Mouse (Mus musculus): ENCODE measurements at regions not wholly inside any gene's neighbourhood (a gene's known extent, or its start where the extent isn't known, plus 50 kb on each side); places are given as distances from the start of the nearest gene placed in this dataset.
A peak's percentile ranks its signal among the peaks of the same experiment; 100 is the strongest.

DNA sequence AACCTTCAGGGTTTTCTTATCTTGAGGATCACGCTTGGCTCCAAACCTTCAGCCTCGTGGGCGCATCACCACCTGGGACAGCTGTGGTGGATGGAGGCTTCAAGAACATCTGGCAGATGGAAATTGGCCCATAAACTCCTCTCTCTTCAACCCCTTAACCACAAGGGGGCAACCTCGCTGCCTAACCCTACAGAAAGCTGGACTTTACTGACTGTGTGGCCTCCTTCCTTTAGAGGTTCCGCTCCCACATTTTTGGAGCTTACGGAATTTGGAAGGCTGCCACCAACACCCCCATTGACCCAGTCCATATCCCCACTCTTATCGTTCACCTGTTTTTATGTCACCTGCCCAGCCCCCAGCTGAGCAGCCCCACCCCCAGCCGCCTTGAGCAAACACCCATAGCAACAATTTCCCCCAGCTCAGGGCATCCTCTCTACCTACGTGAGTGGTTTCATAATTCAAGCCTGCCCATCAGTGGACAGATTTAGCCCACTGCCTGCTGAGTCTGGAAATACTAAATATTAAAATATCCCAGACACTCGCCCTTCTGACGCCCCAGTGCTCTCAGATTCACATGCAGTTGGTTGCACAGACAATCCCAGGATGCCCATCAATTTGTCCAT is 167.0 kb upstream of the Slc22a22 start:
- DNase-seq: peak; percentile 71

DNA sequence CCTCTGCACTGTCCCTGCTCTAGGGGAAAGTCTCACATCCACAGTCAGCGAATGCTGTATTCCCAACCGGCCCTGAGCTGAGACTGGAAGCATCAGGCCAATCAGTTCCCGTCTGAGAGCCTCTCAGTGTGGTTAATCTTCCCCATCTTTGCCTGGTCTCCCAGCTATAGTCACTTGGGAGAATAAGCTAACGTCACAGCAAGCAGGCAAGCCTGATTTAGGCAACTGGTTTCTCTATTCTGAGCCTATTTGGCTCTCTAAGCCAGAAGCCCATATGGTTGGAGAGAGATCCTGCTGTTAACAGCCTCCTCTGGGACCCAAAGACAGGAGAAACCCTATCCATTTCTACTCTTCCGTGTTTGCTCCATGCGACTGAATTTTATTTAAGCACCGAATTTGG is 161.7 kb upstream of the Slc22a22 start:
- no peak for DNase-seq

DNA sequence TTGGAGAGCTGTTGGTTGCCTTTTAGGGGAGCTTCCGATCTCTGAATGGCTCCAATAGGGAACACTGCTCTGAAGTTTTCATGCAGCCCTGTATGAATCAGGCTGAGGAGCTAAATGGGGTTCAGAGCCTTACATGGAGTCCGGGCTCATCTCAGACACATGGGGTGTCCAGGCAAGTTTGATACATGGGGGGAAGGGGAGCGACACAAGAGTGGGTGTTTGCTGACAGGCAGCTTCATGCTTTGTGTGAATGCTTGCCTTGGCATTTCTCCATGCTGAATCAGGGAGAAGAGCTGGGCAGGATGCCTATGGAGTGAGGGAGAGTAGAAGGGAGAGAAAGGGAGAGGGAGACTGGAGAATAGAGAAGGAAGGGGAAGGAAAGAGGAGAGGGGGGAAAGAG is 155.6 kb upstream of the Slc22a22 start:
- no peak for DNase-seq

DNA sequence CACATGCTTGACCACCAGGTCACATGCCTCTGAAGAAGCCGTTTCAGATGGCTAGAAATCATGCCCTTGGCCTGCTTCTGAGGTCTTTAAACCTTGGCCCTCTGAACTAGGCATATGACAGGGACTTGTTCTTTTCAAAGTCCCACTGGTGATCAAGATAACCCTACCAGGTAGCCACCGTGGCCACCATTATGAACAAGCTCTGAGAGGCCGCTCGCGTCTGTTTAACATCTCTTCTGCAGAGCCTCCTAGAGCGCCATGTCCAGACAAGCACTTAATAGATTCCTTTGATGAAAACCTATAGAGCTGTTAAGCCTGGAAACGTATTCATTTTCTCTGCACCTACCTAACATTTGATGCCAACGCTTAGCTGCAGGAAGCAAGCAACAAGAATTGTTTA is 155.1 kb upstream of the Slc22a22 start:
- DNase-seq: no peak

DNA sequence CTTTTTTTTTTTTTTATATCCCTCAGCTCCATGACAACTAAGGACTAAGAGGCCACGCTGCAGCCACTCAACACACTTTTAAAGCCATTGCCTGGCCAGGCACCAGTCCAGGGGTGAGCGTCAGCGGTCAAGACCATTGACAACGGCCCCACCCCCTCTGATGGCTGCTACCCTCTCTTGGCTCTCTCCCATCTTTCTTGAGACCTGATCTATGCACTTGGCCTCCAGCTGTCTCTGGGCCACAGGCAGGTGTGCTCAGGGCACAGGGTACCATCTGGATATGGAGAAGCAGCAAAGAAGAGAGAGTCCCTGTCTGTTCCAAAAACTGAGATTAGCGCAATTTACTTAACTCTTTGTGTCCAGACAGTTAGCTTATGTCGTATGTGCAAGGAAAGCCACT is 141.0 kb upstream of the Slc22a22 start:
- no peak for DNase-seq

DNA sequence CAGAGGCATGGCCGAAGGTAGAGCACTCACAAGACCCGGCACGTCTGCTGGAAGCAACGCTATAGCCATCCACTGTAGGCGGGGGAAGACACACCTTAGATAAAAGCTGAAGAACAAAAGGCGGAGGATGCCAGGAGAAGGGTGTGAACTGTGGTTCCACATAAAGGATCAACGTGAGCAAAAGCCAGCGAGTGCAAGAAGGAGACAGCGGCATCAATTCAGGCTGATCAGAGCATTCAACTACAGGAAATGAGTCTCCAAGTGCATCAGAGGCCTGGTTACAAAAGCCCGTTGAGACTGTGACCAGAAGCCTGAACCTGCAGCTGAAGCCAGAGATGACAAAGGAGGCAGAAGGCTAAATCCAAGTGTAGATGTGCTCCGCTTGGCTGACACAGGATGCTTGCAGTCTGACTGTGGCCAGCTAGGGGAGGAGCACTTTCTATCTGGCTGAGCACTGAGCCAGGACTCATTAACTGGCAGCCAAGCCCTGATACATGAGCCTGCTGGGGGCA is 139.5 kb upstream of the Slc22a22 start:
- no peak for DNase-seq

DNA sequence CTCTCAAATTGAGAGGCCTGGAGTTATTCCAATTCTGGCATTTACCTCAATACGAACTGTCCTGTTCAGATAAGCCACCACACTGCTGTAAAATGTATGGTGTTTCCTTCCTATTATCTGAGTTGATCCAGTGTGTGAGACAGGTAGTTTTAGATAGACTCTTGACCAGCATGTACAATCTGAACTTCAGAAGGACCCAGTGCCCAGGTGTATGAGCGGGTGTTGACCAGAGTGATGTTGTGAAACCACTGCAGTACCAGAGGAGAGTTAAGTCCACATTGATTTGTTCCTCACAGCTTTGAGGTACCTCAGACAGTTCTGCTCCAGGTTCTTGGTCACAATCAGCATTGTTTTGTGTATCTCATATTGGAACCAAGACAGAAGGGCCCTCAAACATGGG is 132.6 kb upstream of the Slc22a22 start:
- DNase-seq: no peak

DNA sequence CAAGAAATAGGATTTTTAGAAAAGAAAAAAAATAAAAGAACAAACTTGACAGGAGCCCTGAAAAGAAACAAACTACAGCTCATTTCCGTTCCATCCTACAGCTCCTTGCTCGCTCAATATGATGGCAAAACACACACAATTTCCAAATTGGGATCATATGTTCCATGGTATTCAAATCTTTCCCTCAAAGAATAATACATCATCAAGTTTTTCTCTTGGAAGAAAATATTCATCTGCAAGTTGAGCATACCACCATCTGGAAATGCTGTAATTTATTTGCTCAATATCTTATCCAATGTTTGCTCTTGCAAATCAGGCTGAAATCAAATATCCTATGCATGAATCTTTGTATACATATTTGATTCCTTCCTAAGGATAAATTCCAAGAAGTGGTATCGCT is 131.1 kb upstream of the Slc22a22 start:
- DNase-seq: no peak

DNA sequence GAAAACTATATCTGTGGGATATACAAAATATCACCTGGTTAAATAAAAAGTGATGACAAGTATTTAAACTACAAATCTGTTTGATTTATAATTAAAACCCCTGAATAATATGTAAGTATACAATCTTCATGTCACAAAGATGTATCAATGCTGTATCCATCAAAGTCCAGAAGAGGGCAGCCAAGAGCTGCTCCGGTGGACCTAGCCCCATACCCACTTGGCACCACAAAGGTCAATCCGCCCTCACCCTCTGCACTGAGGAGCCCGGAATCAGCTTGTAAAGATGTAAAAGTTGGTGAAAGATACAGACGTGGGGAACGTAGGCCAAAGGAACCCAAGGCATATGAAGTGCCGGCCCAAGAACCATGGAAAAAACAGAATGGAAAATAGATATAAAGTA is 123.1 kb upstream of the Slc22a22 start:
- DNase-seq: peak; percentile 64

DNA sequence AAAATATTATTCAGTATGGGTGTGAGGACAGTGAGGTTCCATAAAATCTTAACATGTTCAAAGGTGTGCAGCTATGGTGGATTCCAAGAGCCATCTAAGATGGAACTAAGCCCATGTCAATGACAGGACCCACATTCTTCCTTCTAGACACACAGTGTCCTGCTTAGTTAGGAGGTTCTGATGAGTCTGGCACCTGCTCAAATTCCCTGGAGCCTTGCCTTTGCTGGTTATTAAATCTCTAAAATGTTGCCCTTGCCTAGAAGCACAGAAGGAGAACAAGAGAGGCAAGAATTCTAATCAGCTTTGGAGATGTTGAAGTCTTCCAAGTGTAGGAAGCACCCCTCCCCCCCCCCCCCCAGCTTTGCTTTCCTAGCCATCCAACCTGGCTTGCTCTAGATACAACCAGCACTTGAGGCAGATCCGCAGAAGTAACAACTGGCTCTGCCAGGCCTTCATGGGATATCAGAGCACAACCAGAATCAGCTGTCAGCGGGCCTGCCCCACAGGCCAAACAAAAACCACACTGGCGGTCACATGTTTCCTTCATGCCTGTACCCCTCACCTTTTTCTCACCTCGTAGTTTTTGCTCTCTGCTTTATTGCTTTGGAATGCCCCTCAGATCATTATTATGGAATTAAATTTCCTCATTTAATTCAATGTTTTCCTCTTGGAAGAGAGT is 116.0 kb upstream of the Slc22a22 start:
- DNase-seq: no peak

DNA sequence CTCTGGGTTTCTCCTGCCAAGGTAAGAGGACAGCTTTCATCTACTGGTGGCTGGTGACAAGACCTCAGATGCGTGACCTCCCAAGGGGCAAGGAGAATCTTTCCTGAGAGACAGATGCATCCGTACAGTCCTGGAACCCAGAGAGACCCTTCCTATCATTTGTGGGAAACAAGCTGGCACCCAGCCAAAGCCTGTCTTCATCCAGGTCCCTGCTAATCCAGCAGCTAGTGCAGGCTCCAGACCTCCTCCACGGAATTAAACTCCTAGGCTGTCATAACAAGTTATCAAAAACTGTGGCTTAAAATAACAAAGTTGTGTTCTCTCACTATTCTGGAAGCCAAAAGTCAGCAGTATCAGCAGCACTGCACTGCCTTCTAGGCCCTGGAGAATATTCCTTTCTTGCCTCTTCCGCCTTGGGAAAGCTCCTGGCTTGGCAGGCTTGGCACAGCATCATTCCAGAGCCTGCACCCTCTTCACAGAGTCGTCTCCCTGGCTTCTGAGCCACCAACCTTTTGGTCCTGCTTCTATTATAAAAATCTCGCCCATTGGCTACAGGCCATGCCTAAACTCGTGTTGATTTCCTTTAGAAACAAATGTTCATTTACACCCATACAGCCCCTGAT is 113.3 kb upstream of the Slc22a22 start:
- DNase-seq: peak; percentile 17

DNA sequence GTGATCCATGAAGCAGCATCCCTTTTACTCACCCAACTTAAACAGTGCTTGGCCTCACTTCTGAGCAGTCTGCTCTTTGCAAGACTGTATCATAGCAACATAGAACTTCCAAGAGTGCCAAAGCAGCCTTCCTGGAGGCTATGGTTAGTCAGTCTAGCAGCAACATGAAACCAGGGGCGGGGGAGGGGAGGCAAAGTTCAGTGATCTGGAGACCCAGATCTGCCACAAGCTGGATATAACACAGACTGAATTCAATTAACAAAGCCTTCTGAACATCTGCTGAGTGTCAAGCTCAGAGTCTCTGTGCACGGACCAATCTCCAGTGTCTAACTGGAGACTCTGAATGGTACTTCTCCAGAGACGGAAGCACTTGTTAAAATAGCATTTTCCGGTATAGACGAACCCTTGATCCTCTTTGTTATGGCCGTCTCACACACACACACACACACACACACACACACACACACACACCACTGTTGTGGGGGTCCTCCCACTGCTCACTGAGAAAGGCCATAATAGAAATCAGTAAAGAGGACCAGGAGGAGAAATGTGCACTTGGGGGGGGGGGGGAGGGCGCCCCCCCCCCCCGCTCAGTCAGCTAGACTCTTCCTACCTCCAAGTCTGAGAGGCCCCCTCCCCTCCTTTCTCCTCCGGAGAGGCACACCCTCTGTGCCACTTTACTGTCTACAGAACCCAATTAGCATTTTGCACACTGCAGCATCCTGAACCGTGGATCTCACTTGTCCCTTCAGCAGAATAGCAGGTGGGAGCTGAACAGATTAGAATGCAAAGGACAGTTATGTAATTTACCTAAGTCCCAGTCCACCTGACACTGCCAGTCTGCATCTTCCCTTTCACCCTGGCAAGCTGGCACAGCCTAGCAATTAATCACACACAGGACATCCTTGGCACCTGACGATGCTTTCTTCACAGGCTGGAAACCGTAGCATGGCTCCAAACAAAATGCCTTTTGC is 112.3 kb upstream of the Slc22a22 start:
- peak; percentile 31 for DNase-seq

DNA sequence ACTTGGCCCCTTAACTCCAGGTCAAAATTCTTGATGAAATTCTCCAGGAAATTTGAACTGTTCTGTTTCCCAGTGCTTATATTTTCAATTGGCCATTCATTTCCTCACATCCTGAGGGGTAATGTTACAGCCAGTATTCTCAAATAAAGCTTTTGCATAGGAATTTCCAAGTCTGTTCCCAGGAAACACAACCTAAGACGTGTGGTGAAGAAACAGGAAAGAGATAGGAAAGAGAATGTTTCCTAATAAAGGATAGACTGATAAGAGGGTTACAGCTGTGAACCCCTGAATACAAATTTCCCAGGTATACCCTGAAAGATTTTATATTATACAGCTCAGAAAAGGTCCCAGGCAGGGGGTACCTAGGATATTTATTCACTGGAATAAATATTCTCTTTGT is 108.0 kb upstream of the Slc22a22 start:
- no peak for DNase-seq

DNA sequence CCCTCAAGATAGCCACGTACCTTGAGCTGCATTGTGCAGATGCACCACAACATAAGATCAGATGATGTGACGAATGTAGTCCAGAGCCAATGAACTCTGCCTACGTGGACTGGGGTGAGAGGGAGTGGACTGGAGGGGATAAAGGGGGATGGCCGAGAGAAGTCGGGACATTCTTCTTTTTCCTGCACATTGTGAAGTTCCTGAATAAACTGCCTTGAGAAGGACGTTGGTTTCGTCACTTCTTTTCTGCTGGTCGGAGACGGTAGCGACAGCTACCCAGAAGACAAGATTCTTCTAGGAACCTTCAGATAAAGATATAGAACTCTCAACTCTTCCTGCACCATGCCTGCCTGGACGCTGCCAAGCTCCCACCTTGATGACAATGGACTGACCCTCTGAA is 107.1 kb upstream of the Slc22a22 start:
- DNase-seq: no peak

DNA sequence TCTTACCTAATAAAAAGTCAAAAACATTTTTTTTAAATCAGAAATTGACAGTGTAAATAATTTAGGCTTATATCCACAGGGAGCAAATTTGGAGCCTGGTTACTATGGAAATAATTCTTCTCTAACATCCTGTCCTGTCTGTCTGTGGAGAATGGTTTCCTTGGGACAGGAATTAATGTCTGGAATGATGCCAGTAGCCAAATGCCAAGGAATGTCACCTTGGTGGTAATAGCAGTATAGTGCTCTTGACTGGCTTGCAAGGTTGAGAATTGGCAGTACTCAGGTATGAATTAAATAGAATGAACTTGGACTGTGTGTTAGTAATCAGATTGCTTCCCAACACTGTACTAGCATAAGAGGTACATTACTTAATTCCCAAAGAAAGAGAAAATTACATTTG is 103.8 kb upstream of the Slc22a22 start:
- DNase-seq: no peak

DNA sequence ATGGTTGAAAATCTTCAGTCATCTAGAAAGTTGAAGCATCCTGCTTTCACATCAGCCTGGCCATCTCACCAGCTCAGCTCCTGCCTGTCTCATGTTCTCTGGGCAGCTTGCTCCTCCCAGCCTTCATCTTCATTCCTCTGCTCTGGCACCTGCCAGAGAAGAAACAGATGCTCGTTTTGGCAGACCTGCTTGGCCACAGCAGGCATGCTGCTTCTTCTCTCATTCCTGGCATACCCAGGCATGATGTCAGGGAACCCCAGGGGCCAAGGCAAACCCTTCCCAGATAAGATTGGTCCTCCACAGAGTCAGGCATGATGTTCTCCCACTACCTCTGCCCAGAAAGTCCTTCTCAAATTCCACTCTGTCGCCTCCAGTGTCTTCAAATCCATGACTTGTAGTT is 101.4 kb upstream of the Slc22a22 start:
- DNase-seq: no peak

DNA sequence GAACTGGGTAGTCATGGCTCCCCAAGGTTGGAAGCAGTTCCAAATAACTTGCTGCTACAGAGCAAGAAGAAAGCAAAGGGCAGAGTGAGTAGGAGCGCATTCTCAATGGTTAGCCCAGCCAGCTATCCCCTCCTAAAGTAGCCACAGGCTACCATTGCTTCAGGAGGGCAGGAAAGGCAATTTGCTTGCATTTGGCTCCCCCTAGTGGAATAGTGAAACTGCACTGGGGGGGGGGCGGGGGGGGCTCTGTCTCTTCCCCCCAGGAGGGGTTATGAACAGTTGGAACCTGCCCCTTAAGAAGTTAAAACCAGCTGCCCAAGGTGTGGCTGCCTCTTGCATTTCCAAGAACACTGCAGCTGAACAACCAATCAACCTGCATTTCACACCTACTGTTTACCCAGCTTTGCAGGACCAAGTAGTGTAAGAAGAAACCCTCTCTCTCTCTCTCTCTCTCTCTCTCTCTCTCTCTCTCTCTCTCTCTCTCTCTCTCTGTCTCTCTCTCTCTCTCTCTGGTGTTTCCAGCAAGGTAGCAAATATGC is 96.7 kb upstream of the Slc22a22 start:
- no peak for DNase-seq

DNA sequence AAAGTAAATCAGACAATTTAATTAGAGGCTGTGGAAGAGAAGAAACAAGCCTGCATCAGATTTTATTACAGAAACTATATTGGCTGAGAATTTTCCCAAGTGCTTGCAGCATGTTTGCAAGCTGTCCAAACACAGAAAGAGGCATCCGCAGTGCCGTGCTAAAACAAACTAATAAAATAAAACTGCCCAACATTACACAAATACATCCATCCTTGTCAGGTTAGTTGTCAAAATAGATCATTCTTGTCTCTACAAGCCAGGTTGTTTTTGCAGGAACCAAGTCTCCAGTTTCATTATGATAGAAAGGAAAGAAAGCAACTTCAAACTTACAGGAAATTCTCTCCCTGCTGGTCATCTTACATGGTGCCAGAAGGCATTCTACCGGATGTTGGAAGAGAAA is 95.0 kb upstream of the Slc22a22 start:
- DNase-seq: no peak

DNA sequence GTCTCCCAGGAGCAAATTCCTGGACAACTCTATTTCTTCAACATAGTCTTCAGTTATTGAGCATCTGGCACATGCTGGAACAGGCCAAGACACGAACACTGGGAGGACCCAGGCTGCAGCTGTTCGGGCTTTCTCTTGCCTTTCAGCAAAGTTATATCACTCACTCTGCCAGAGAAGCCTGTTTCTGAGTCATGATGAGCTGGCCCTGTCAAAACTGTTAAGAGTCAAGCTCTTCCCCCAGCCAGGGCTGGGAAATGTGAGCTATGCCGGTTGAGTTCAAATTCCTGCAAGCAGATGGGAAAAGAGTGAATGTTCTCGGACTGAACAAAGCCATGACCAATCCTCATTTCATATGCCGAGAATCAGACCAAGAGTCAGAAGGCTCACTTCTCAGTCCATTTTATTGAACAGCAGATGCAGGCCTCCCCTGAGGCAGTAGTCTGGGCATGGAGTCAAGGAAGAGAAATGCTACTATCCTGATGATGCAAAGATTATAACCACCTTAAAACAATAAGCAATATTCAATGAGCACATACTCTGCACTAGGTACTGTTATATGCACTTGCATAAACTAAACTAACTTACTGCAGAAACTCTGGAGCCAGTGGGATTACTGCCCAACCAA is 90.7 kb upstream of the Slc22a22 start:
- peak; percentile 28 for DNase-seq

DNA sequence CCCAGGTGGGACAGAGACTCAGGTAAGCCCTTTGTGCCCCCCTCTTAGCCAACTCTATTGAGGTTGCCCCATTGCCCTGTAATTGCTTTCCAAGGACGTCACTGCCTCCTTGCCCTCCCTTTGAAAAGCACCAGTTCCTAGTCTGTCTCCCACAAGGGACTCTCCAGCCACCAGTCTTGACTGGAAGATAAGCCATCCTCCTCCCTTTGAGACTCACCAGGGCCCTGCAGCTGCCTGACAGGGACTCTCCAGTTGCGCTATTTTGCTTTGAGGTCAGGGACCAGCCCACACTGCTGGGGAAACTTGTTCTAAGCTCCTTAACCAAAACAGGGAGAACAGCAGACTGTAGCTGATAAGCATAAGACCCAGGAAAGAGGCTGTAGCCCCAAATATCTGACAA is 69.7 kb upstream of the Slc22a22 start:
- no peak for DNase-seq

DNA sequence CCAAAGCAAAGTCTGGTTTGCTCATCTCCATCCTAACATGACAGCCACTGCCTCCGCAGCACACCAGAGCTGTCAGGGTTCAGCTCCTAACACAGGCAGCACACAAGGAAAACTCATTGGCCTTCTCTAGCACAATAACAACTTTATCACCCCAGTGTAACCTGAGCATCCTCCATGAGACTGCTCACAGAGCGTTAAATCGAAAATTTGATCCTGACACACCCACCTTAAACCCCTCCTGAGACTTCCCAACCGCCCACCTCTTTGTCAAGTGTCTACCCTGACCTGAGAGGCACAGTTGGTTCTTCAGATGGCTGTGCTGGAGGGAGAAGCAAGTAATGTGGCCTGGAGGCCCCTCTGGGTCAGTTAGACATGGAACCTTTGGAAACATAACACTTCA is 67.7 kb upstream of the Slc22a22 start:
- DNase-seq: no peak

DNA sequence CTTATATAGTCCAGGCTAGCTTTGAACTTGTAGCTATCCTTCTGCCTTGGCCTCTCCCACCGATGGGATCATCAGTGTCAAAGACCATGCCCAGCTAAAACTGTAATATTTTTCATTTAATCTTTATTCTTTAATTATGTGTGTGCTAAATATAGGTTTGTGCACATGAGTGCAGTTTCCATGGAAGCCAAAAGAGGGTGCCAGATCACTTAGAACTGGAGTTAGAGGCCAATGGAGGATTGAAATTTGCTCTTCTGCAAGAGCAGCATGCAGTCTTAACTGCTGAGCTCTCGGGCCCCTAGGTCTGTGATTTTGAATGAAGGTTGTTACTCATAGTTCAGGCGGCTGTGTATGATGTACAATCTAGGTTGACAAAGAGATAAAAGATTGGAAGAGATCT is 66.6 kb upstream of the Slc22a22 start:
- no peak for DNase-seq
